Mouse (Mus musculus) left cerebral cortex, adult 18-20 months (tissue): Measurements from ENCODE around the gene Ppp1r9a. TPM values are rescaled to one million over a fixed set of nuclear protein-coding genes. Genes with fewer than 3 reads are reported as not detected.

Experiments used
- DNase-seq, 2 experiments: peaks; one replicate each; pipeline ENCODE4 v3.0.0; 2021 to 2022; ENCODE audit warnings: low spot score in 2 of 2, mixed read lengths in 1 of 2
- total RNA-seq, 2 experiments: library from RNA; stranded (reverse); gene quantifications; 2 replicates each; pipeline ENCODE4 v1.2.3; 2021

The Ppp1r9a gene
- total RNA-seq, 2 experiments from 2014 or later = 188 to 197 TPM

GRCm38 (mm10) chr6:5188938-5189337, 286.2 kb downstream of the Ppp1r9a start:
- DNase-seq = no peak

GRCm38 (mm10) chr6:5189507-5189906, 286.8 kb downstream of the Ppp1r9a start:
- no peak for DNase-seq

- no peak for DNase-seq
These were observed 288.0 kb downstream of the Ppp1r9a start for GRCm38 (mm10) chr6:5190761-5191160.

GRCm38 (mm10) chr6:5193693-5194092, 291.0 kb downstream of the Ppp1r9a start, which contains the start of gene Pon1:
Pon1 (minus strand) TSS chr6:5193946.
- no peak for DNase-seq

GRCm38 (mm10) chr6:5198590-5198989, 295.9 kb downstream of the Ppp1r9a start:
- DNase-seq = no peak

GRCm38 (mm10) chr6:5199376-5199905, 296.7 kb downstream of the Ppp1r9a start:
- no peak for DNase-seq

- no peak for DNase-seq
These were observed 297.2 kb downstream of the Ppp1r9a start for GRCm38 (mm10) chr6:5199916-5200315.

GRCm38 (mm10) chr6:5207817-5208216, 305.1 kb downstream of the Ppp1r9a start:
- no peak for DNase-seq

Other genes starting within 250 kb of the Ppp1r9a start
- 10 to 100 TPM; 34.0 TPM for gene Sgce, start 155.7 kb upstream of the Ppp1r9a start, total RNA-seq
- 10 to 100 TPM; 11.6 to 13.7 TPM for gene Peg10, start 155.6 kb upstream of the Ppp1r9a start, total RNA-seq